Mouse (Mus musculus) ES-E14 (cell line): ENCODE measurements at regions not wholly inside any gene's neighbourhood (a gene's known extent, or its start where the extent isn't known, plus 50 kb on each side); places are given as distances from the start of the nearest gene placed in this dataset.

Experiments
- CHD2 ChIP-seq: IDR thresholded peaks from 2 replicates; pipeline ENCODE4 v1.6.1; 2014; ENCODE audit warnings: mild to moderate bottlenecking, low read depth, low read length, inconsistent platforms
- HCFC1 ChIP-seq: IDR thresholded peaks from 2 replicates; pipeline ENCODE4 v1.6.1; 2012; ENCODE audit warnings: low read length, inconsistent platforms, borderline replicate concordance; ENCODE audit not compliant: insufficient read depth
- MAFK ChIP-seq: IDR thresholded peaks from 2 replicates; pipeline ENCODE4 v1.6.1; 2014; ENCODE audit warnings: mild to moderate bottlenecking, low read depth, low read length, inconsistent platforms; ENCODE audit not compliant: insufficient read depth
- ZC3H11A ChIP-seq: IDR thresholded peaks from 2 replicates; pipeline ENCODE4 v1.6.1; 2012; ENCODE audit warnings: low read depth, mild to moderate bottlenecking, inconsistent platforms, low read length, borderline replicate concordance
- ZNF384 ChIP-seq: IDR thresholded peaks from 2 replicates; pipeline ENCODE4 v1.6.1; 2012; ENCODE audit warnings: low read depth, low read length, inconsistent platforms

GRCm38 (mm10) chr14:114841552-114841951, 250.5 kb upstream of the Gpc5 start:
- no peak for TF ChIP-seq ZNF384
- TF ChIP-seq HCFC1 = no peak
- TF ChIP-seq CHD2 = no peak
- no peak for TF ChIP-seq MAFK
- TF ChIP-seq ZC3H11A = no peak
